Mouse (Mus musculus) brown adipose tissue, adult 24 weeks (tissue): Measurements from ENCODE around the gene Sept7. TPM values are rescaled to one million over a fixed set of nuclear protein-coding genes. Genes with fewer than 3 reads are reported as not detected.
"Not testable (repeated sequence)": the region's sequence is repeated elsewhere in the genome, so short reads cannot be mapped to it uniquely, and the experiment has no call there.

Experiments
- H3K27ac ChIP-seq: fragments of 200-500 bp; replicated peaks from 2 replicates; pipeline ENCODE4 v1.5.1; 2012; ENCODE audit warnings: low read depth, mild to moderate bottlenecking, low read length
- H3K4me1 ChIP-seq: fragments of 200-500 bp; 2 replicates; pipeline ENCODE4 v1.6.1; 2012; ENCODE audit warnings: low read length, mixed read lengths; ENCODE audit not compliant: control insufficient read depth, insufficient read depth, insufficient read length
- H3K4me3 ChIP-seq: fragments of 200-500 bp; 2 replicates; pipeline ENCODE4 v1.5.1; 2012; ENCODE audit warnings: low read depth, mild to moderate bottlenecking, low read length, moderate library complexity; ENCODE audit not compliant: insufficient read depth
- polyA plus RNA-seq: library from polyadenylated mRNA; stranded (reverse); fragments of >200 nt; gene quantifications from 2 replicates; pipeline ENCODE4 v1.2.4, GENCODE M21; 2012; ENCODE audit not compliant: missing spikeins, insufficient read depth, insufficient read length

The Sept7 gene
- polyA plus RNA-seq: 109 and 112 TPM in 2 replicates

DNA sequence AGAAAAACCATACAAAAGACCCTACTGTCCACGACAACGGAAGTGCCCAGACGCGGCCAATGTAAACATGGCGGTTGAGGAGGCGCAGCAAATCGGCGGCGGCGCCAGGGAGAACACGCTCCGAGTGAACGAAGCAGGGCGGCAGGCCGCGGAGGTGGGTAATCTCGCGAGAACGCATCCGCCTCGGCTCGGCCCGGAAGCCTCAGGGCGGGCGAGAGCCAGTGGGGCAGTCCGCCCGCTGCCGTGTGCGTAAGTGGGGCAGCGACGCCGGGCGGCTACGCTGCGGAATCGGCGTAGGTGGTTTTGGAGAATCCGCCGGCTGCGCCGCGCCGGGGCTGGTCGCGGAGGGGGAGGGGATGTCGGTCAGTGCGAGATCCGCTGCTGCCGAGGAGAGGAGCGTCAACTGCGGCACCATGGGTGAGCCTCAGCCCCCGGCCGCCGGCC is at the start of gene Sept7:
TSS of gene Sept7 (plus strand) at position 157 of the 444 bp plus-strand sequence.
- peak within 1 kb of the TSS; percentile 98 for H3K27ac ChIP-seq
- no peaks in the 10 kb centered on the region for H3K4me1 ChIP-seq
- H3K4me3 ChIP-seq: peak within 1 kb of the TSS; percentile 96

GRCm38 (mm10) chr9:25208087-25208803 is 44.0 kb upstream of the Sept7 start:
- H3K4me1 ChIP-seq: no peaks in the 10 kb centered on the region
- no peak overlapping the region for H3K4me3 ChIP-seq
- no peak overlapping the region for H3K27ac ChIP-seq

DNA sequence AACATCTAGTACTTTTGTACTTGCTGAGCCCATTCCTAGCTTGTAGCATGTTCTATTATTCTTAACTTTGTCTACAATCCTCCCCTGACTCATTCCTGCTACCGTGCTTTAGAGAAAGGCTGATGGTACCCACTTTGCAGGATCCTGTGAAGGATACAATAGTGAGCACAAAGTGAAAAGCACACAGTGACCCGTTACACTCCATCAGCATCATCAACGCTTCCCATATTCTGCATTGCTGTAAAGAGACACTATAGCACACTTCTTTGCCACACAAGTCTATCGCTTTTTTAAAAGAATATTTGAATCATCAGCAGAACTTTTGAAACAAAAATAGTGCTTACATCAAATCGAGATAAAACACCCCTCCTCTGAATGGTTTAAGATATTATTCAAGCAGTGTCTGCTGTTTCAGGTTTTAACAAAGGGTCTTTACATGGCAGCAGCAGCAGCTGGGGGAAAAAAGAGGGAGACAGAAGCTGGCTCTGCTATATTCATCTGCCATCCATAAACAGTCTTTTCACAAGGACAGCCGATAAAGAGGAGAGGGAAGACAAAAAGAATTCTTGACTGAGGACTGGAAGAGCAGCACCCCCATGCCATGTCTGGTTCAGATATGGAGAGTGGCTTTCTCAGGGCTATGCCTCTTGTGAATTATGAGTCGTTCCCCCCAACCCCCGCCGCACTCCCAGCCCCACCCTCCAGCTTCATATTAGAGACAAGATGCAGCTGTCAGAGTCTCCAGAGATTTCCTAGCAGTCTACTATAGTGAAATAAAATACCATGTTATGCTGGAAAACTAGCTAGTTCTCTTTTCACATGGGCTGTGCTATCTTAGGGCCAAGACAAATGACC is 39.7 kb upstream of the Sept7 start:
- Histone ChIP-seq H3K4me3 (no peak overlapping the region), H3K4me1 (no peaks in the 10 kb centered on the region), H3K27ac (no peak overlapping the region)

DNA sequence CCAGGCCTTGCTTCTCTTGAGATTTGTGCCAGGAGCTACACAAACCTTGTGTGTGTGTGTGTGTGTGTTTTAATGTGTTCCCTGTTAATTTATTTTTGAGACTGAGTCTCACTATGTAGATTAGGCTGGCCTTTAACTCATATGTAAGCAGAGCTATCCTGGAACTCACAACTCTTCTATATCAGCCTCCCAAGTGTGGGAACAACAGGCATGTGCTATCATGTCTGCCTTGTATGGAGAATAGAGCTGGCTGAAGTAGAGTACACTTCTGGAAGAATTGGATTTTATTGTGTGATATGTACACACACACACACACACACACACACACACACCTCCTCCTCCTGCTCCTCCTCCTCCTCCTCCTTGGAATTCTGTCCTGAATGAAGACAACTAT is 39.1 kb upstream of the Sept7 start:
- no peak overlapping the region for H3K27ac ChIP-seq
- H3K4me3 ChIP-seq: no peak overlapping the region
- H3K4me1 ChIP-seq: no peaks in the 10 kb centered on the region

DNA sequence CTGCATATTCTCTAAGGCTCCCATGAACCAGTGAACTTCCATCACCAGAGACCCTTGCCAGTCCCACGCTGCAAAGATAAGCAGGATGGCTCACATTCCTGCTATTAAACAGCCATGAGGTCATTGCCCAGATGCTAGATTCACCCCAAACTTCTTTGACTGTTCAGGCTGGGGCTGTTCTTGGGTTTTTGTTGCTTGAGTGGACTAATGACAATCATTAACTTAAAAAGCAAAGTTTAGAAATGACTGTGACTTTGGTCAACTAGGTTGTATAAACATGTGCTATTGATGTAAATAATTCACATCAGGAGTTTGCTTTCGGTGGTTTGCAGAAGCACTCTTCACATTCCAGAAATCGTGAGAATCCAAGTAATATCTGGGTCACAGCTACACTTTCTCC is 36.8 kb upstream of the Sept7 start:
- no peak overlapping the region for H3K4me3 ChIP-seq
- H3K27ac ChIP-seq: no peak overlapping the region
- no peaks in the 10 kb centered on the region for H3K4me1 ChIP-seq

DNA sequence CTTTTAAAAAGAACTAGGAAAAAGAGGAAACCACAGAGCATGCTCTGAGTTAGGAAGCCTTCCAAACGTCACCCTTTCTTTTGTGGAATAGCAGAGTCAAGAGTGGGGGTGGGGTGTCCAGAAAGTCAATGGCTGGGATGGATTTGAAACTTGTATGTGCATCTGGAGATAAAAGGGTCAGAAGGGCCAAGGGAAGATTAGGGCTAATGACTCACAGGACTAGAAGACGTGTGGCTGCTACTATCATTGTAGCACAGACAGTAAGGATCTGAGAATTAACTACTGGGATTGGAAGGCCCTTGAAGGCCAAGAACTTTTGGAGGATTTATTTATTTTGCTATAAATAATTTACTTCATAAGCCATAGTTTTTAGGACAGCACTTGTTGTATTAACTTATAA is 36.0 kb upstream of the Sept7 start:
- Histone ChIP-seq H3K4me1 (no peaks in the 10 kb centered on the region), H3K4me3 (no peak overlapping the region), H3K27ac (no peak overlapping the region)

DNA sequence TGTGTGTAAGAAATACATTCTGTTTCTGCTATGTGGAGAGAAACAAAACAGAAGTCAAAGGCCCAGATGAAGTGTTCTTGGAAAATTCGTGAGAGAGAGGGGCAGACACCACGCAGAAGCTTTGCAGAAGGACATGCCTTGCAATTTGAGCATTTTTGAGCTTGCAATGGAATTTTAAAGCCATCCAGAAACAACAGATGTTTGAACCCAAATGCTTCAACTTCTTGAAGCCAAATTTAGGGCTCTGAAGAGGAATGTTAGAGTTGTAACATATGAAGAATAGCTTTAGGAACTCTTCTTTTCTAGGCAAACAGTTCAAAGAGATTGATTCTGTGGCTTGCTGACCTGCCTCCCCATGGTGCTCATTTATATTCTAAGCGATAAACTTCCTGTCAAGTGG is 33.3 kb upstream of the Sept7 start:
- Histone ChIP-seq H3K4me1 (no peaks in the 10 kb centered on the region), H3K4me3 (no peak overlapping the region), H3K27ac (no peak overlapping the region)

DNA sequence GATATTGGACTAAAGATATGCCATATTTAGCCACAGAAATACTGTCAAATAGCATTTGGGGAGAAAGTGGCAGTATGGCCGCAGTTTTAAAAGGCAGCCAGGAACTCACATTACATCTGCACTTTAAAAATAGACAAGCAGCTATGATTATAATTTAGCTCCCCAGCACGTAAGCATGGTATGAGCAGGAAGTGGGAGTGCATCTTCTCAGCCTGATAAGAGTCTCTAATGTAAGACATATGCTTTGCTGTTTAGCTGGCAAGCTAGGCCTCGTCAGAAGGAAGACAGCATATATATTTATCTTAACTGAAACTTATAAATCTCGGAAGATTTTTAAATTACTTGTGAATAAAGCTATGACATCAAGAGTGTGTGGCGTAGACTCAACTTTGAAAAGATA is 32.4 kb upstream of the Sept7 start:
- Histone ChIP-seq H3K4me3 (no peak overlapping the region), H3K27ac (no peak overlapping the region), H3K4me1 (no peaks in the 10 kb centered on the region)

- Histone ChIP-seq H3K4me3 (no peak overlapping the region), H3K4me1 (no peaks in the 10 kb centered on the region), H3K27ac (no peak overlapping the region)
Observed at GRCm38 (mm10) chr9:25224959-25225358, 27.3 kb upstream of the Sept7 start.

- Histone ChIP-seq H3K27ac (no peak overlapping the region), H3K4me1 (no peaks in the 10 kb centered on the region), H3K4me3 (no peak overlapping the region)
Observed at GRCm38 (mm10) chr9:25229740-25230139, 22.5 kb upstream of the Sept7 start.

DNA sequence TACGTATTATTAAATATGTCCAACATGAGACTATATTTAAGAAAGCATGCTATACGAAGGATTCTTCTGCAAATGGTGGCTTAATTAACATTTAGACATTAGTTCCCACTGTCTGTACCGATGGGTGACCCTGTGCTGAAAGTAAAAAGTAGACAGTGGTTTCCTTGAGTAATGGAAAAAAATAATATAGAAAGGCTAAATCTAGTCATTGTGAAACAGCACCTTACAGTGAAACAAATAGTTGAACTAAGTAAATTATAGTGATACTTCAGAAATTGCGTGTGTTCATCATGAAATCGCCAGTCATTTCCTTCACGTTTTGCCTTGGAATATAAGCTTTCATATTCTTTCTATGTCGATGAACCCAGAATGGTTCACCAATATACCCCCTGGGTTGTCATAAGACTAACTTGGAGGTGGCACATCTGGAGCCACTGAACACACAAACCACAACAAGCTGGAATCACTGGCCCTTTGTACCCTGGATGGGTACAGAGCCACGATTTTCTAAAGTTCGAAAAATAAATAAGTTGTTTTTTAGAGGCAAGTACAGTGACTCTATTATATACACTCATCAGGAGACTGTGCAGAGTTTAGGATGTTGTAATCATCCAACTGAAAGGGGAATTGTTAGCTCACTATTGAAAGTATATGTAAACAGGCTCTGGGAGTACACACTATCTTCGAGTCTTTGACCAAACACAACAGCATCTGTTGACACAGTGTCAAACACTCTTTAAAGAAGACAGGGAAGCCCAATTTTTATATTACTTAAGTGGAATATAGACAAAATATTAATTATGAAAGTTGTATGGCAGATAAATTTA is 21.8 kb upstream of the Sept7 start:
- Histone ChIP-seq H3K4me3 (no peak overlapping the region), H3K4me1 (no peaks in the 10 kb centered on the region), H3K27ac (no peak overlapping the region)

DNA sequence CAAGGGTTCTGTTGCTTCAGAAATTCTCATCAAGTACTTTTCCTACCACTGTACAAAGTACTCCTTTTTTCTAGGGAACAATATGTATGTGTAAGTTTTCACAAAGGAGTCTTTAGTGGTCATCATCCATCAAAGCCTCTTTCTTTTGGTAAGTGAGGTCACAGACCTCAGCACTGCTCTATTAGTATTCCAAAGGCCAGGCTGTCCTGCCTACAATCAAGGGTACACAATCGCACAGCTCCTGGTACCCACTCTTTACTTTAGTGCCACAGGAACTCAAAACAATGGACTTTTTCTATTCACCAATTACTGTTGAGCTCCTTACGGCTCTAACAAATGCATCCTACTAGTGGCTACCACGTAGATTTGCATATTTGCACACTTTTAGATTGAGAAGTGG is 11.2 kb upstream of the Sept7 start:
- H3K27ac ChIP-seq: no peak overlapping the region
- H3K4me3 ChIP-seq: no peak overlapping the region
- H3K4me1 ChIP-seq: peaks cover 2% of the 10 kb centered on the region; the same call in 1 of the 2 replicates

DNA sequence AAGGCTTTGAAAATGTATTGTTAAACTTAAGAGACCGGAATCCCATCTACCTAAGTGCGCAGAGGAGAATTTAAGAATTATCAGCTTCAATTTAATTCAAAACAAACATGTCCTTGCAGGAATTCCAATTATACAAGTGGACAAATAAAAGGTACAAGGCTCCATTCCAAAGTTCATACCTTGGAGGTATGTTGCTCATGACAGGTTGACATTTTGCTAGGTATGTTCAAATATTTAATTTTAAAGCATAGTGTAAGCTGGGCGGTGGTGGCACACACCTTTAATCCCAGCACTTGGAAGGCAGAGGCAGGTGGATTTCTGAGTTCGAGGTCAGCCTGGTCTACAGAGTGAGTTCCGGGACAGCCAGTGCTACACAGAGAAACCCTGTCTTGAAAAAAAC is 10.5 kb upstream of the Sept7 start:
- not testable (repeated sequence) for H3K4me3 ChIP-seq, H3K27ac ChIP-seq, H3K4me1 ChIP-seq

DNA sequence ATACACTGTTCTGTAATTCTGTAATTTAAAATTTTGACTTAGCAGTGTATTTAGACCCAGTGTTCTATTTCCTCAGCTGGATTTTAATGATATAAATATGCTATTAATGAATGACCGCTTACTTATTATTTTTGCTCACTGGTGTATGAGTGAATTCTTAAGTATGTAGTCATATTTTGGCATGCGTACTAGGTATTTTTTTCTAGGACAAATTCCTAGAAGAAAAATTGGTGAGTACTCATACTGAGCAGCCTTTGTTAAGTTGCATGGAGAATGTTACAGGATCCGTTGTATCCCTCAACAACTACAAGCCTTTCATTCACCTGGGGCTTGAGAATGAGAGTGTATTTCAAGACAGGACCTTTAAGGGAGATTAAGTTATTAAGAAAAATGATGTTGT is 10.0 kb upstream of the Sept7 start:
- H3K27ac ChIP-seq: no peak overlapping the region
- H3K4me1 ChIP-seq: peaks cover 2% of the 10 kb centered on the region; the same call in 1 of the 2 replicates

More for the DNA sequence above, 10.0 kb upstream of the Sept7 start:
- H3K4me3 ChIP-seq: no peak overlapping the region
